Mouse (Mus musculus) neural tube, embryonic 13.5 days (tissue): Measurements from ENCODE around the gene BC028528. TPM values are rescaled to one million over a fixed set of nuclear protein-coding genes. Genes with fewer than 3 reads are reported as not detected.
"Not testable (repeated sequence)": the region's sequence is repeated elsewhere in the genome, so short reads cannot be mapped to it uniquely, and the experiment has no call there.

Source experiments
- ATAC-seq: fragments of 200-750 bp; cut with Nextera tagmentation; 2 replicates; pipeline ENCODE4 v1.8.0; 2017; ENCODE audit warnings: low read depth, mild to moderate bottlenecking, moderate TSS enrichment, moderate library complexity
- H3K27ac ChIP-seq: fragments of 300-500 bp; sonication (generic); replicated peaks from 2 replicates; pipeline ENCODE4 v1.5.1; 2015; ENCODE audit warnings: moderate library complexity, mild to moderate bottlenecking, inconsistent platforms
- H3K27me3 ChIP-seq: fragments of 300-500 bp; sonication (generic); 2 replicates; pipeline ENCODE4 v1.6.1; 2015; ENCODE audit warnings: mild to moderate bottlenecking, inconsistent platforms
- H3K36me3 ChIP-seq: fragments of 300-500 bp; sonication (generic); 2 replicates; pipeline ENCODE4 v1.6.1; 2015; ENCODE audit warnings: mild to moderate bottlenecking, inconsistent platforms
- H3K4me1 ChIP-seq: fragments of 300-500 bp; sonication (generic); replicated peaks from 2 replicates; pipeline ENCODE4 v1.6.1; 2015; ENCODE audit warnings: inconsistent platforms
- H3K4me2 ChIP-seq: fragments of 300-500 bp; sonication (generic); 2 replicates; pipeline ENCODE4 v1.6.1; 2015; ENCODE audit warnings: inconsistent platforms, mild to moderate bottlenecking, moderate library complexity
- H3K4me3 ChIP-seq: fragments of 300-500 bp; sonication (generic); 2 replicates; pipeline ENCODE4 v1.5.1; 2015; ENCODE audit warnings: mild to moderate bottlenecking, inconsistent platforms
- H3K9ac ChIP-seq: fragments of 300-500 bp; sonication (generic); 2 replicates; pipeline ENCODE4 v1.6.1; 2015; ENCODE audit warnings: moderate library complexity, mild to moderate bottlenecking, inconsistent platforms
- H3K9me3 ChIP-seq: fragments of 300-500 bp; sonication (generic); 2 replicates; pipeline ENCODE4 v1.6.1; 2016; ENCODE audit warnings: inconsistent platforms
- WGBS: fragments of 180-500 bp; shearing (Covaris S2); methylation state at CpG from one replicate; pipeline ENCODE4 v1.1.7; 2015; 5-methylcytosine and 5-hydroxymethylcytosine counted together
- polyA plus RNA-seq: library from polyadenylated mRNA; unstranded; fragments of >200 nt; fragmentation: Nextera tagmentation; extraction: Ambion mirVana; gene quantifications from 2 replicates; pipeline ENCODE4 v1.2.1, GENCODE M21; 2015

BC028528 gene
- polyA plus RNA-seq, 1 experiment from 2014 or later: 21.9 TPM

DNA sequence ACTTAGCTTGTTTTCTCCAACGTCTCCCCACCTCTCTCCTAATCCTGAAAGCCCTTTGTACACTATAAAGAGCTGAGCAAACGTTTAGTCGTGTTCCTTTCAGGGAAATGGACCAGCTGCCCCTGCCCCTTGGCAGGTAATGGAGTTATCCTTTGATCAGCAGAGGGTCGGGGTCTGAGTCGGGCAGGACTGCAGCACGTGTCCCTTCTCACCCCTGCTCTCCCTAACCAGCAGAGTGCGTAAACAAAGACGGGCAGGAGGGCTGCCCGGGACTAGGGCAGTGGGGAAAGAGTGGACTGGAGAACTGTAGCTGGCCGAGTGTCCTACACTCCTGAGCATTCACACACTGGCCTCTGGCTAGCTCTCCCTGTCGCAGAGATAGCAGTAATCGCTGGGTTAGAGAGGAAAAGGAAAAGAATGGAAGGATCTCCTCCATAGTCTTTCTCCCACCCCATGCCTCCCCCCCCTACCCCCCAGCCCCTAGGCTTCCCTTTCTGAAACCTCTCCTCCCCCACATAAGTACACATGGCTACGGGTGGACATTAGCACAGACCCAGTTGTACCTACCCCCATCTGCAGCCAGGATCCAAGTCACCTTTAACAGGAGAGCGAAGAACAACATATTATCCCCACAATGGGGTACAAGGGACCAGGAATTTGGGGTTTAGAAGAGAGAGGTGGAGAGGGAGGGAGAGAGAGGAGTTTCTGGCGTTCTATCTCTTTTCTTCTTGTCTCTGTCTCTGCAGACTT is 12.1 kb upstream of the BC028528 start:
- H3K9ac ChIP-seq: 0 out of 2 replicates have a peak overlapping the region, but pooled peaks have one; percentile 34
- no peak overlapping the region for H3K27ac ChIP-seq
- peaks cover 36% of the 10 kb centered on the region for H3K4me1 ChIP-seq
- peak overlapping the region; percentile 38 for H3K4me3 ChIP-seq
- 1% methylated on average over 15 of the region's 15 CpGs for WGBS
- no peaks in the 10 kb centered on the region for H3K36me3 ChIP-seq
- no peaks in the 10 kb centered on the region for H3K9me3 ChIP-seq
- peaks cover 27% of the 10 kb centered on the region for H3K27me3 ChIP-seq
- H3K4me2 ChIP-seq: peak overlapping the region; percentile 76
- ATAC-seq: no peak

DNA sequence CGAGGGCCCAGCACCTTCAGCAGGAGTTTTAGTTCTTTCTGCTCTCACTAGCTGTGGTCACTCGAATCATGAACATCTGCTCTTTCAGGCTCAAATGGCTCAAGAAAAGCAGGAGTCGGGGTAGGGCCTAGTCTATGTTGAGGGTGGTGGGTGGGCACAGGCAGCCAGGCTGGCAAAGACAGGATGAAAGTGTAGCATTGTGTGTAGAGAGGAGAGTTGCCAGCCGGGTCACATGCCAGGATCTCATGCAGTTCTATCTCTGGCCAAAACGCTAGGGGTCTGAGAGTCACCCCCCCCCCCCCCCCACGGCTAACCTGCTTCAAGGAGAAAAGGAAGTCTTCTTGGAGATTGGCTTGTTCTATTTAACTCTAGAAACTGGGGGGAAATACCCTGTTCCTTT is 10.8 kb upstream of the BC028528 start:
- Histone ChIP-seq H3K4me1 (peaks cover 36% of the 10 kb centered on the region), H3K27me3 (peaks cover 24% of the 10 kb centered on the region), H3K27ac (no peak overlapping the region), H3K4me2 (no peak overlapping the region), H3K9me3 (no peaks in the 10 kb centered on the region), H3K9ac (peak overlapping the region; percentile 8; the same call in 1 of the 2 replicates), H3K4me3 (no peak overlapping the region), H3K36me3 (peaks cover 4% of the 10 kb centered on the region; the same call in 1 of the 2 replicates)
- ATAC-seq: no peak
- WGBS: 41% methylated on average over 6 of the region's 6 CpGs

DNA sequence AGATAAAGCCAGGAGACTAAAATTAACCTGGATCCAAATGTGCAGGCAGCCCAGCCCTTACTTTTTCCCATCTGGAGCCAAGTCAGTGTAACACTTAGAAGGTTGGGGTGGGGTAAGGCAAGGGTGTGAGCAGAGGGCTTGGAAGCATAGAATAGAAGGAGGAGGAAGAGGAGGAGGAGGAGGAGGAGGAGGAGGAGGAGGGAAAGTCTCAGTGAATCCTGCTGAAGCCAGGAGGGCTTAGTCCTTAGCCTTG is 10.5 kb upstream of the BC028528 start:
- H3K4me3 ChIP-seq: no peak overlapping the region
- H3K27me3 ChIP-seq: peaks cover 21% of the 10 kb centered on the region
- peaks cover 36% of the 10 kb centered on the region for H3K4me1 ChIP-seq
- peaks cover 7% of the 10 kb centered on the region; the same call in 1 of the 2 replicates for H3K36me3 ChIP-seq
- no peak overlapping the region for H3K4me2 ChIP-seq
- no peaks in the 10 kb centered on the region for H3K9me3 ChIP-seq
- H3K9ac ChIP-seq: peak overlapping the region; percentile 8; the same call in 1 of the 2 replicates
- H3K27ac ChIP-seq: no peak overlapping the region
- no peak for ATAC-seq

DNA sequence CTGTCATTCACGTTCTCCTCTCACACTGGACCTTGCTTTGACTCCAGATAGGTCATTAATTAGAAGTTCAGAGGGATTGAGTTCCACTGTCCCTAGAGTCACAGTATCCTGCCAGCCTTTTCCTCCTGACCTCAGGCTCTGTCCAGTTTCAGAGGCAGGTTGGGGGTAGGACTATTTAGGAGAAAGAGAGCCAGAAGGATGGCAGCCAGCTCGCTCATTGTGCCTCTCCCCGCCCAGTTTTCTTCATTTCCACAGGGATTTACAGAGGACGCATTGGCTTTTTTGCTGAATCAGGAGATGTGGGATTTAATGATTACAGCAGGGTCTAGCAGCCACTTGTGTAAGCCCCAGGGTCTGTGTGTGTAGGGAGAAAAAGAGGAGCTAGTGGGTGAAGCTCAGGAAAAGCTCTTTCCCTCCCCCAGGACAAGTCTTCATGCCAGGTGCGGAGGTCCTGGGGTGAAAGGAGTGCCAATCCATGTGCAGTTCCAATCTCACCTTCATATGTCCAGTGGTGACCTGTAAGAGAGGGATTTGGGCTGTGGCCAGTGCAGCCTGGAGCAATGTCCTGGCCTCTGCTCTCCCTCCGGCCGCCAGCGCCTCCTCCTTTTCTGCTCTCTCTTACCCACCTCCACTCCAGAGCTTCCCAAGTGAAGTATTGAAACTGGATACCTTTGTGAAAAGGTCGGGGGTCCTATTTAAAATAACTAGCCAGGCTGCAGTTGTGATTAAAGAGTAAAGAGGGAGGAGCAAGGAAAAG is 10.0 kb upstream of the BC028528 start:
- Histone ChIP-seq H3K36me3 (peaks cover 7% of the 10 kb centered on the region; the same call in 1 of the 2 replicates), H3K4me3 (no peak overlapping the region), H3K4me2 (no peak overlapping the region), H3K9ac (peak overlapping the region; percentile 6; the same call in 1 of the 2 replicates), H3K27ac (no peak overlapping the region), H3K9me3 (no peaks in the 10 kb centered on the region), H3K4me1 (peaks cover 32% of the 10 kb centered on the region), H3K27me3 (peaks cover 18% of the 10 kb centered on the region)
- no peak for ATAC-seq
- 69% methylated on average over 9 of the region's 9 CpGs for WGBS

DNA sequence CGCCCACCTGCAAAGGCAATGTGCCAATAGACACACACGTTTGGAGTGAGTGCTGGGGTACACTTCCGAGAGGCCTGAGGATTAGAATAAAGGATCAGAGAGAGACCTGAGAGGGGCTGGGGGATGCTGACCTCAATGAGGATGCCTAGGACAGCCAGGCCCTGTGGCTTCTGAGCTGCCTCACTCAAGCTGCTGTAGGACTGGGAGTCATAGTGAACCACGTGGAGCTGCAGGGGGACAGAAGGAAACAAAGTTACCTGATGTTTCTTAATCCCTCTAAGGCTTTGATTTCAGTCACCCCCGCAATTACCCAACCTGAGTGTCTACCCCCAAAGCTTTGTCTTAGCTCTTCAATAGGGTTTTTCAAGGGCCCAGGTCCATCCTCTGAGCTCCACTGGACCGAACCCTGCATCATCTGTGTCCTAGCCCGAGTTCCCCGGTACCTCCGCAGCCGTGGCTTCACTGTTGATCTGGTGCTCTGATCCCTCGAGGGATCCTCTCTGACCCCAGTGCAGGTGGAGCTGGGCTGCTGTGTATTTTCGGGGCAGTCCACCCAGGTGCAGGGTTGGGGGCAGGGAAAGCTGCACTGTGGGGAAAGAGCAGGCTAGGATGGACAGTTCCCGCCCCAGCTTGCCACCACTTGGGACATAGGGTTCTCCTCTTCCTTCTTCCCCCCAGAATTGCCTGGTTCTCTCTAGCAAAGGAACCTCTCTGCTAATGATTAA is 8.2 kb upstream of the BC028528 start:
- no peak for ATAC-seq
- peaks cover 18% of the 10 kb centered on the region for H3K27me3 ChIP-seq
- H3K4me1 ChIP-seq: peaks cover 24% of the 10 kb centered on the region
- peaks cover 7% of the 10 kb centered on the region; the same call in 1 of the 2 replicates for H3K36me3 ChIP-seq
- no peak overlapping the region for H3K4me2 ChIP-seq
- no peak overlapping the region for H3K9ac ChIP-seq
- no peaks in the 10 kb centered on the region for H3K9me3 ChIP-seq
- no peak overlapping the region for H3K4me3 ChIP-seq
- H3K27ac ChIP-seq: no peak overlapping the region
- 82% methylated on average over 13 of the region's 13 CpGs for WGBS

DNA sequence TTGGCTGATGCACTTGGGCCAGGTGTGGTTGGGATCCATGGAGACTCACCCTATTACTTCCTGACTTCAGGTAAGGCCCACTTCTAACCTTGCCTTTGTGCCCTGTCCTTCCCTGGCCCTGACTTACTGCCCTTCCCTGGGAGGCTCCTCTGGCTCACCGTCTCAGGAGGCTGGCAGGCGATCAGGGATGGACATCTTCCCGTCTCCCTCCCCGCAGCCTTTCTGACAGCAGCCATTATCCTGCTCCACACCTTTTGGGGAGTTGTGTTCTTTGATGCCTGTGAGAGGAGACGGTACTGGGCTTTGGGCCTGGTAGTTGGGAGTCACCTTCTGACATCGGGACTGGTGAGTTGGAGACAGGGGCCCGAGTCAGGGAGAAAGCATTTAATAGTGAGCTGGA is 3.7 kb upstream of the BC028528 start:
- H3K27ac ChIP-seq, H3K9me3 ChIP-seq, H3K4me3 ChIP-seq, H3K27me3 ChIP-seq, ATAC-seq, H3K36me3 ChIP-seq: not testable (repeated sequence)
- H3K4me1 ChIP-seq: peaks cover 33% of the 10 kb centered on the region
- peak overlapping the region; percentile 8; the same call in 1 of the 2 replicates for H3K9ac ChIP-seq
- WGBS: 83% methylated on average over 7 of the region's 7 CpGs
- peak overlapping the region; percentile 90 for H3K4me2 ChIP-seq

DNA sequence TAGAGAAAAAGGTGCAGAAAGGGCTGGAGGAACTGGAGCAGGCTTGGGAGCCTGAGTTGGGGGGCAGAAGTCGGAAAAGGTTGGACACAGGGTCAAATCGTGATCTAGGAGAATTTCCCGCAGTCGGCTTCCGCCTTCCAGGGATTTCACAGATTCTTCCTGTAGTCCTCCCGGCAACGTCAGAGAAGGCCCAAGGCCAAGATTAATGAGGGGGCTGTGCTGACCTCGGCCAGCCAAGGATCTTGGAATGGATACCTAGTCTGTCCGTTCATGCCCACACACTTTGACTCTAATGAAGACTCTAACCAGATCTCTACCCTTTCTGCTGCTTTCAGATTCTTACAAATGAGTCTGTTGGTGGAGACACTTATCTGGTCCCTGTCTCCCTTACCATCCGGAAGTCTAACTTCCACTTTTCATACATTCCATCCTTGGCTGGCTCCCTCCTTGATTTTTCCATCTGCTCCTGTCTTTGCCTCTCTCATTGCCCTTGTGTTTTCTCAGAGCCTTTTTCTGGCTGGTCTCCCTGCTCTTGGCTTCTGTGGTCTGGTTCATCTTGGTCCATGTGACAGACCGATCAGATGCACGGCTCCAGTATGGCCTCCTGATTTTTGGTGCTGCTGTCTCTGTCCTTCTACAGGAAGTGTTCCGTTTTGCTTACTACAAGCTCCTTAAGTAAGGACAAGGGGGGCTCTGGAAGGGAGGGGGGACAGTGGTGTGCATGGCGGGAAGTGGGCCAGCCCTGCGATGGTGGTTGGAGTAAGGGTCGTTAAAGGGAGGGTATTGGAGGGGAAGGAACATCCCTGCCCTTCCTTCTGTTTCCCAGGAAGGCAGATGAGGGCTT is 2.7 kb upstream of the BC028528 start:
- WGBS: 14% methylated on average over 16 of the region's 16 CpGs
- Histone ChIP-seq H3K27ac (peak overlapping the region; percentile 80), H3K27me3 (no peaks in the 10 kb centered on the region), H3K4me2 (peak overlapping the region; percentile 90), H3K9ac (peak overlapping the region; percentile 91), H3K9me3 (no peaks in the 10 kb centered on the region), H3K4me3 (peak overlapping the region; percentile 76), H3K4me1 (peaks cover 33% of the 10 kb centered on the region), H3K36me3 (peaks cover 7% of the 10 kb centered on the region; the same call in 1 of the 2 replicates)
- peak; percentile 1; the same call in 1 of the 2 replicates for ATAC-seq

DNA sequence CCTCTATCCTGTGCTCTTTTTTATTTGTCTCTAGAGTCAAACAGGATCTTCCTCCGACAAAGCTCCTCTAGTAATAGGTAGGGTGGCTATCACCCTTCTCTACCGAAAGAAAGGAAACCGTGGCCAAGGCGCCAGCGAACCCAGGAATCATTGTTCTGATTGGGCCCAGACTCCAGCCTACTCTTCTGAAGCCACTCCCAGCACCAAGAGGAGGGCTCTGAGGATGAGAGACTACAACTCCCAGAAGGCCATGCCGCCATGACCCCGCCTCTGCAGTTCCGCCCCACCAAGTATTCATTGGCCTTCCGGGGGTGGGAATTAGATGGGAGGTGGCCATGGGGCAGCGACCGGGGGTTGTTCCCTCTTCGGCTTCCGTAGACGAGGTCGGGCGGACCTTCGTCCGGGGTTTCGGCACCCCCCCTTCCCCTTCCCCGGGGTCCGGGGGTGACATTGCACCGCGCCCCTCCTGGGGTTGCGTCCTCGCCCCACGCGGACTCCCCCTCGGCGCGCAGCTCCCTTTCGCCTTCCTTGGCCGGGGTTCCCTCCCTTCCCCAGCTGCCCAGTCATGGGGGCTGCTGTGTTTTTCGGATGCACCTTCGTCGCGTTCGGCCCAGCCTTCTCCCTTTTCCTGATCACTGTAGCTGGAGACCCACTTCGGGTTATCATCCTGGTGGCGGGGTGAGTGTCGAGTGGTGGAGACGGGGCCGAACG is 2.0 kb upstream of the BC028528 start, which contains the start of gene Aph1a:
TSS of gene Aph1a (plus strand) at position 364 of the 711 bp plus-strand sequence.
- Histone ChIP-seq H3K27ac (peak within 1 kb of the TSS; percentile 83), H3K4me1 (peaks cover 33% of the 10 kb centered on the region), H3K4me2 (peak within 1 kb of the TSS; percentile 90), H3K4me3 (peak within 1 kb of the TSS; percentile 76), H3K9ac (peak within 1 kb of the TSS; percentile 91)
- peak; percentile 98 for ATAC-seq
- not testable (repeated sequence) for H3K27me3 ChIP-seq, H3K9me3 ChIP-seq, H3K36me3 ChIP-seq
- under 1% methylated on average over 25 of the region's 43 CpGs for WGBS

DNA sequence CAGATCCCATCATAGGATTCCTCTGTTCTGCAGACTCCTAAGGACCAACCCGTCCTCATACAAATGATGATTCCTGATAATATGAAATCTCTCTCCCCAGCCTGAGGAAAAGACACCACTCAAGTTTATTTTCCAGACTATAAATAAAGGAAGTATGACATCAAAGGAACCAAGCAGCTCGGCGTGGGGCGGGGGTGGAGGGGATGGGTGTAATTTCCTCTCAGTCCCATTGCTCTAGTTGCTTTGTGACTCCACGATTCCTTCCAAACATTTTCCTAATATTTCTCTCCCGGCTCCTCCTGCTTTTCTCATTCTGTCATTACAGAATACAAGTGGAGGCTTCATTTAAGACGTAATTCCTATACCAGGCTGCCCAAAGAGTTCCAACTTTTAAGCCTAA is 1.3 kb upstream of the BC028528 start:
- H3K9me3 ChIP-seq: no peaks in the 10 kb centered on the region
- WGBS: 12% methylated on average over 7 of the region's 7 CpGs
- peak overlapping the region; percentile 90 for H3K4me2 ChIP-seq
- H3K4me3 ChIP-seq: peak overlapping the region; percentile 76
- H3K27me3 ChIP-seq: no peaks in the 10 kb centered on the region
- peak overlapping the region; percentile 65 for H3K9ac ChIP-seq
- H3K36me3 ChIP-seq: peaks cover 7% of the 10 kb centered on the region; the same call in 1 of the 2 replicates
- peaks cover 33% of the 10 kb centered on the region for H3K4me1 ChIP-seq
- ATAC-seq: 0 out of 2 replicates have a peak, but pooled peaks have one; percentile 5
- H3K27ac ChIP-seq: peak overlapping the region; percentile 83

DNA sequence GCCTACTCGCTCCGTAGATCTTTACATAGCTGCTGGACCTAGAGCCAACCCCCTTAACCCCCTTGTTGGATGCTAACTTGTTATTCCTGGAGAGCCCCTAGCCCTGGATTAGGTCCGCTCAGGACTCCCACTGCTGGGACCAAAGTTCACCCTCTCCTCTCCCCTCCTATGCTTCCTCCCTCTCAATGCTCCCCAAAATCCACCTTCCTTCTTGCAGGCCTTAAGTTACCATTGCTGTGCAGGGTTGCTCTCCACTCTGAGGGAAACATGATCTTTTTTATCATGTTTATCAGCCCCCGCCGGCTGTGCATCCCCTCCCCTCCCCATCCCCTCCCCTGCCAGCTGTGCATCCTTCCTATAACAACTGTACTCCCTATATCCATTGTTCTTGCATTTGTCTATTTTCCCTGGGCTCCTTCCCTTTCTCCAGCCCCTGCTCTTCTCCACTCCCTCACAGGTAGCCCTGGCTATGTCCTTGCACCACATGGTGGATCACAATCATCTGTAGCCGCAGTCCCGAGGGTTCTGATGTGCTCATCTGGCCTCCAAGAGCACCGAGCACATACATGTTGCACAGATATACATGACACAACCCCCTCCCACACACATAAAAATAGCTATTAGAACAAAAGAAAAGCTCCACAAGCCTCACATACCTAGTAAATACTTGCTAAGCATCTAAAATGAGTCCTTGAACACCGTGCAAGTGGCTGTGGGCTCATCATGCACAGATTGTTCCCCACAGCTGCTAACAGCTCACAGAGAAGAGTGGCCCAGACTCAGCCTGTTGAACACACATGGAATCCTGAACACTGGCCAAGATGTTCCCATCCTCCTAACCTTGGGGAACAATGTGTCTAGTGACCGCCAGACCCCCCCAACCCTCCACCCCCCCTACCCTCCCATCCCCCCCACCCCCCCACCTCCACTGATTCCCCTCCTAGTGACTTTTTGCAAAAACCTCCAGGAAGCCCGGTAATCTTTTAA is 554 bp upstream of the BC028528 start:
- H3K4me2 ChIP-seq: peak overlapping the region; percentile 90
- WGBS: 28% methylated on average over 11 of the region's 11 CpGs
- 0 out of 2 replicates have a peak overlapping the region, but pooled peaks have one; percentile 65 for H3K9ac ChIP-seq
- peak overlapping the region; percentile 83 for H3K27ac ChIP-seq
- no peak for ATAC-seq
- H3K36me3 ChIP-seq: no peaks in the 10 kb centered on the region
- peak overlapping the region; percentile 18; the same call in 1 of the 2 replicates for H3K4me3 ChIP-seq
- H3K4me1 ChIP-seq: peaks cover 33% of the 10 kb centered on the region
- H3K9me3 ChIP-seq: no peaks in the 10 kb centered on the region
- H3K27me3 ChIP-seq: no peaks in the 10 kb centered on the region
